Mouse (Mus musculus): ENCODE results near the gene Evi5.

The Evi5 gene

GRCm38 (mm10) chr5:107749229-107749916, 125.5 kb downstream of the Evi5 start:
- no peak for DNase-seq (ENCODE audit: low read depth)

GRCm38 (mm10) chr5:107739023-107739422, 135.9 kb downstream of the Evi5 start:
- DNase-seq (ENCODE audit: low read depth): no peak

GRCm38 (mm10) chr5:107738296-107738695, 136.6 kb downstream of the Evi5 start:
- no peak for DNase-seq (ENCODE audit: low read depth)

GRCm38 (mm10) chr5:107736171-107736570, 138.7 kb downstream of the Evi5 start:
- DNase-seq (ENCODE audit: low read depth): no peak

GRCm38 (mm10) chr5:107731844-107732243, 143.1 kb downstream of the Evi5 start:
- DNase-seq (ENCODE audit: low read depth): no peak

- no peak for DNase-seq (ENCODE audit: low read depth)
Observed at GRCm38 (mm10) chr5:107731408-107731807, 143.5 kb downstream of the Evi5 start.

- no peak for DNase-seq (ENCODE audit: low read depth)
Observed at GRCm38 (mm10) chr5:107727007-107727402, 147.9 kb downstream of the Evi5 start.

- no peak for DNase-seq (ENCODE audit: low read depth)
Observed at GRCm38 (mm10) chr5:107726281-107727006, 148.5 kb downstream of the Evi5 start.

GRCm38 (mm10) chr5:107725435-107726261, 149.3 kb downstream of the Evi5 start, which contains the start of gene Gfi1:
Gfi1 (minus strand) TSS chr5:107726036.
- no peak for DNase-seq (ENCODE audit: low read depth)

- DNase-seq (ENCODE audit: low read depth): no peak
Observed at GRCm38 (mm10) chr5:107724661-107725434, 150.1 kb downstream of the Evi5 start.

GRCm38 (mm10) chr5:107723541-107724511, 151.1 kb downstream of the Evi5 start:
- no peak for DNase-seq (ENCODE audit: low read depth)

GRCm38 (mm10) chr5:107722661-107723532, 152.0 kb downstream of the Evi5 start:
- DNase-seq (ENCODE audit: low read depth): no peak

- DNase-seq (ENCODE audit: low read depth): no peak
Observed at GRCm38 (mm10) chr5:107721638-107722011, 153.3 kb downstream of the Evi5 start.

- no peak for DNase-seq (ENCODE audit: low read depth)
Observed at GRCm38 (mm10) chr5:107720991-107721637, 153.8 kb downstream of the Evi5 start.

- DNase-seq (ENCODE audit: low read depth): no peak
Observed at GRCm38 (mm10) chr5:107720511-107720910, 154.4 kb downstream of the Evi5 start.

GRCm38 (mm10) chr5:107719786-107720185, 155.1 kb downstream of the Evi5 start:
- no peak for DNase-seq (ENCODE audit: low read depth)

GRCm38 (mm10) chr5:107719209-107719608, 155.7 kb downstream of the Evi5 start:
- no peak for DNase-seq (ENCODE audit: low read depth)

- DNase-seq (ENCODE audit: low read depth): no peak
Observed at GRCm38 (mm10) chr5:107717871-107718361, 157.0 kb downstream of the Evi5 start.

- no peak for DNase-seq (ENCODE audit: low read depth)
Observed at GRCm38 (mm10) chr5:107711689-107712088, 163.2 kb downstream of the Evi5 start.

Measured in c-Kit-positive CD71-positive TER-119-negative erythroid progenitor cells, embryonic 14.5 days (primary cell).